Mouse (Mus musculus): ENCODE data around the gene Pick1.
A peak's percentile ranks its signal among the peaks of the same experiment; 100 is the strongest.

Gene Pick1

DNA sequence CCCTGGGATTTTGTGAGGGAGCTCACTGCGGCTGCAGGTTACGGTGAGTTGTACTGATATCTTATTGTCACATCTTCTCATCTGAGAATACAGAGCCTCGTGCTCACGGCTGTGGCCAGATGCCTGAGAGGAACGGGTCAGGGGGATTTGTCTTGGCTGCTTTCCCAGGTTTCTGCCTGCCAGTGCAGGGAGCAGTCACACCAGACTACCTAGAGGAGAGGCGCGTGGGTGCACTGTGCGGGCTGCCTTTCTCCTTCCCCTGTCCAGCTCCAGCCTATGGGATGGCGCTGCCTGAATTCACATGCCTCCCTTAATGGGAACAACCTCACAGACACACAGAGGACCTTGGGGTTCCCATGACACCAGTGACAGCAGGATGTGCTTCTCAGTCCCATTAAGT is 6.3 kb downstream of the Pick1 start:
- no peak for DNase-seq

DNA sequence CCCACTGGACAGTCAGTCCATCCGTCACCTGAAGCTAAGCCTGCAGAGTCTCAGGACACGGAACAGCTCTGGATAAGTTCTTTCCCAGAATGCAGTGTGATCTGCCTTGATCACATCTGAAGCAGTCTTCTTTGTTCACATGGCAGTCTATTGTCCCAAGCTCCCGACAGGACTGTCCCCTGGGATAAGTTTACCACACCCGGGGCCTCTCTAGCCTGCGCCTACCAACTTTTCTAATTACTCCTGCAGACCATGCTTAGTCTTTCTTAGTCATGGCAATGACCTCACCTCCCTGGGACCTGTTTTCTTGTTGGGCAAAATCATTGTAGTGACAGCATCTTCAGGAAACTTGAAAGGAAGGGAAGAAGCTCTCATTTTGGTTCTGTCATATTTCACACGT is 9.1 kb downstream of the Pick1 start:
- DNase-seq: no peak

GRCm38 (mm10) chr15:79242574-79243233 is 13.7 kb downstream of the Pick1 start:
- no peak for DNase-seq

- peak; percentile 89 for DNase-seq
These were observed 14.5 kb downstream of the Pick1 start for GRCm38 (mm10) chr15:79243234-79244042.

DNA sequence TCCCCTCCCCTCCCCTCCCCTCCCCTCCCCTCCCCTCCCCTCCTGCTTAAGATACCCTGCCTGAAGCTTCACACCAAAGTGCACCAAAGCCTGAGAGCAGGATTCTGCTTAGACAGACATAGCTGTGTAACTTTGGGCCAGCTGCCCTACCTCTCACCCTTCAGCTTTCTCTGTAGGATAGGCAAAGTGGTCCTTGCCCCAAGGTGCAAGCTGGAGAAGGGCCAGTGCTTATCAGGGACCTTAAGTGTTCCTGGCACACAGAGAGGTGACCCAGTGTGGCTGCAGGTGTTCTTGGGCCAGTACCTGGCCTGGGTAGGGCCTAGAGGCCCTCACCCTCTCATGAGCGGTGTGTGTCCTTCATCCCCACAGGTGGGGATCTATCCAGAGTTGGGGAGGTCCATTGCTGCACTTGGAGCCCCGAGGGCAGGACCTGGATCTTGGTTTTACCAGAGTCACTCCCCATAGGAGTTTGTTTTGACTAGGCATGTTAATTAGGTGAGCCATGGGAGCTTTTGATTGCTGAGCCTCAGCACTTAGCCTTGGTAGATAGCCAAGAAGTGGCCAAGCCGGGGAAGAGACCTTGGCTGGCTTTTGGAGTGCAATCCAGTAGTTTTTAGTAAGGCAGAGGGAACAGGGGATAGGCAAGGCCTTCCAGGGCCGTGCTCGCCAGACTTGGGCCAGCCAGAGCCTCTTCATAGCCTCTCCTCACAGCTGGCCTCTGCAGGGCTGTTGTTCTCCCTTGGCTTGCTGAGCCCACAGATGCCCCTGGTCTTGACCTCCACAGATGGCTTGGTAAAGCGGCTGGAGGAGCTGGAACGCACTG is 15.3 kb downstream of the Pick1 start:
- no peak for DNase-seq

DNA sequence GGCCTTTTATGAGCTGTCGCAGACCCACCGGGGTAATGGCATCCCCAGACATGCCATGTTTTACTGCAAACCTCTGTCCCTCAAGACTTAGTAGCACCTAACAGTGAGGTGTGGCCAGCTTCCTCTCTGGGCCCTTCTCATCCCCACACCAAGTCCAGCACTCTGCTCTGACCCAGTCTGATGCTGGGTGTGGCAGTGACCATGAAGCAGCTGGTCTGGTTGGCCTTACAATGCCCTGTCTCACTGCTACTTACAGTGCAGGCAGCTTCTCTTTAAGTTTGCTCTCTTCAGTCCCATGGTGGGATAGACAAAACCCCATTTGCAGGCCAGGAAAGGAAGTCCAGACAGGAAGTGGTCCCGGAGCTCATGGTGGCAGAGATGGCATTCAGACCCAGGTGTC is 16.3 kb downstream of the Pick1 start:
- DNase-seq: no peak

- DNase-seq: no peak
These were observed 21.3 kb downstream of the Pick1 start for GRCm38 (mm10) chr15:79250236-79250635.

- DNase-seq: no peak
These were observed 22.2 kb downstream of the Pick1 start for GRCm38 (mm10) chr15:79251168-79251567.

DNA sequence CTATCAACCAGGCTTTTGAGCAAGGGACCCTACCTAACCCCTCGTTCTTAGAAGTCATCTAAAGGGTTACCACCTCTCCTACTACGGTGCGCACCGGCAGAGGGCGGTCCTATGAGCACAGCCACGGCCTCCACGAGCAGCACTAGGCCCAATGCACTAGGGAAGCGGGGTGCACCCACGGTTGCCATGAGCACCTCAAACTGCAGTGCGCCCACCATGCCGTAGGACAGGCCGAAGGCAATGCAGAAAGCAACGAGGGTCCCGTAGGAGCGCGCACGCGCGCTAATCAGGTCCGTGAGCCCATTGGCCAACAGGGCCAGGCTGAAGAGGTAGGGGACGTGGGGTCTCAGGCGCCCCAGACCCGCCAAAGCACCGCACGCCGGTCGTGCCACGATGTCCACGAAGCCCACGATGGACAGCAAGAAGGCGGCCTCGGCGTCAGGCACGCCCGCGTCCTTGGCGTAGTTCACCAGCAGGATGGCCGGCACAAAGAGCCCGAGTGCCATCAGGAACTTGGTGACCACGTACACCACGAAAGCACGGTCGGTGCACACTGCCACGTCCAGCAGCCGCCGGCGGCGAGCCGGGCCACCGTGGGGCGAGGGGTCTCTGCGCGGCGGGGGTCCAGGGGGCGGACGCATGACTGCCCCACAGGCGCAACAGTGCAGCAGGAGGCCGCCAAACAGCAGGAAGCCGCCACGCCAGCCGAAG is 23.0 kb downstream of the Pick1 start:
- DNase-seq: no peak

- DNase-seq: no peak
These were observed 23.6 kb downstream of the Pick1 start for GRCm38 (mm10) chr15:79252580-79252979.

- no peak for DNase-seq
These were observed 25.7 kb downstream of the Pick1 start, which contains the start of gene Slc16a8 for GRCm38 (mm10) chr15:79254661-79255060. TSS of gene Slc16a8 (minus strand) at chr15:79254761.

DNA sequence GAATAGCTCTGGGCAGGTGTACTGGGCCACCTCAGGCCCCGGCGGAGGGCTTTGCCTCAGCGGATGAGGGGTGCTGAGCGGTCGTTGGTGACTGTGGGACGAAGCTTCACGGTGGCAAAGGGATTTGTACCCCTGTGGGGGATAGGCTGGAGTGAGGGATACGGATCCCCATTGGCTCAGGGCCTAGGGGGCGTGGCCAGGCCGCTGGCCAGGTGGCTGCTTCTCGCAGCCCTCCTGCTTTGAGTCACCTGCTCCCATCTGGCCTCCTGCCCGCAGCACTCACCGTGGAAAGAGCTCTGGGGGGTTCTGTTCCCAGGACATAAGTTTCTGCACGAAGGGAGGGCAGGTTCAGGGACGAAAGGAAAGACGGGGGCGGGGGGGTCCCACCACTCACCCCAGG is 29.5 kb downstream of the Pick1 start:
- no peak for DNase-seq

GRCm38 (mm10) chr15:79261095-79261725 is 32.2 kb downstream of the Pick1 start:
- no peak for DNase-seq

DNA sequence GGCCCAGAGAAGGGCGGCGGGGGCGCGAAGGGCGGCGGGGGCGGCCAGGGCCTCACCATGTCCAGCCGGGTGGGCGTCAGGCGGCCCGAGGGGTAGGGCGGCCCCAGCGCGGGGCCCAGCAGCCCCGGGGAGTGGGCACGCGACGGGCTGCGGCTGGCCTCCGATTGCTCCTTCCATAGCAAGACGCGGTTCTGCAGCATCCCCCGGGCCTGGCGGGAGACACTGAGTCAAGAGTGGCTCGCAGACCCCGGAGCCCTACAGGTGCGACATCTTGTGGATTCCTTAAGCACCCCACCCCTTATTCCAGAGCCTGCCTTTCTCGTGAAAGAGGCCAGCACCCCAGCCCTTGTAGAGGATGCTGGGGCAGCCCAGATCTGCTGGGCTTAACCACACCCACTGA is 32.8 kb downstream of the Pick1 start:
- no peak for DNase-seq

GRCm38 (mm10) chr15:79262375-79262774 is 33.4 kb downstream of the Pick1 start:
- DNase-seq: no peak

DNA sequence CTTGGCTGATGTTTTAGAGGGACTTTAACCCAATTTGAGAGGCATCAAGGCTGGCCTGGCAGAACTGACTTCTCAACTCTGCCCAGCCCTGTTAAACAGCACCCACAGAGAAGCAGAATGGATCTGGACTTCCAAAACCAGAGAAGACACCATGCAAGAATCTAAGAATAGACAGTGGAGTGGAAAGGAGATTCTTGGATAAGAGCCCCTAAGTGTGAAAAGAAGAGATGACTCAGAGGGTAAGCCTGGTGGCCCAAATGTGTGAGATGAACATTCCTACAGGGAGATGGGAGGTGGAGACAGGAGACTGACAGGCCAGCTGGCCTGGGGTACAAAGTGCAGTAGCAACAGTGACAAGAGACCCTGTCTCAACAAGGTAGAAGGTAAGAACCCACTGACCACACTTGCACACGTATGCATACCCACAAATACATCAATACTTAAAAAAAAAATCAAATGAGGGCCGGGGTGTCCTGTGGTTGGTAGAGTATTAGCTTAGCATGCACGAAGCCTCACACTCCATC is 33.9 kb downstream of the Pick1 start:
- no peak for DNase-seq

DNA sequence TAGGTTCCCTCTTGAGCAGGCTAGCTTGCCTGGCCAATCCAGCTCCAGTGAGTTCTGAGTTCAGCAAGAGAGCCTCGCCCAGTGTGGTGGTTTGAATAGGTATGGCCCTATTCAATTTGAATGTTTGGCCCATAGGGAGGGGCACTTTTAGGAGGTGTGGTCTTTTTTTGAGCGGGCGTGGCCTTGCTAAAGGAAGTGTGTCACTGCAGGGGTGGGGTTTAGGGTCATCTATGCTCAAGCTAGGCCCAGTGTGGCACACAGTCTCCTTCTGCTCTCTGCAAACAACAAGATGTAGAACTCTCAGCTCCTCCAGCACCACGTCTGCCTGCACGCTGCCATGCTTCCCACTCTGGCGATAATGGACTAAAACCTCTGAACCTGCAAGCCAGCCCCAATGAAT is 34.8 kb downstream of the Pick1 start:
- no peak for DNase-seq

- DNase-seq: no peak
These were observed 36.4 kb downstream of the Pick1 start for GRCm38 (mm10) chr15:79265384-79265783.

DNA sequence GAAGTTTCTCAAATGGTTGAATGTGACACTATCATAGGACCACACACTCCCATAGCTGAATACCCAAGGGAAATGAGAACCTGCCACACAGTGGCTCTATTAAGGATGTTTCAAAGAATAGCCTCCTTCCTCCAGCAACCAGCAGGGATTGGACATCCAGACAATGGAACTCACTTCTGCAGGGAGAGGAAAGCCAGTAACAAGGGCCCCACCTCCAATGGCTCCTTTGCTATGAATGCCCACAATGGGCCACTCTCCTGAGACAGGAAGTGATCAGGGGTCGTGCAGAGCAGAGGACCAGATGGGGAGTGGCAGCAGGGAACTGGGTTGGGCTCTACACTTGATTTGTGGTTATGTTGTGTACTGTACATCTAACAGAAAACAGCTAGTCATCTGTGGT is 39.5 kb downstream of the Pick1 start:
- no peak for DNase-seq

DNA sequence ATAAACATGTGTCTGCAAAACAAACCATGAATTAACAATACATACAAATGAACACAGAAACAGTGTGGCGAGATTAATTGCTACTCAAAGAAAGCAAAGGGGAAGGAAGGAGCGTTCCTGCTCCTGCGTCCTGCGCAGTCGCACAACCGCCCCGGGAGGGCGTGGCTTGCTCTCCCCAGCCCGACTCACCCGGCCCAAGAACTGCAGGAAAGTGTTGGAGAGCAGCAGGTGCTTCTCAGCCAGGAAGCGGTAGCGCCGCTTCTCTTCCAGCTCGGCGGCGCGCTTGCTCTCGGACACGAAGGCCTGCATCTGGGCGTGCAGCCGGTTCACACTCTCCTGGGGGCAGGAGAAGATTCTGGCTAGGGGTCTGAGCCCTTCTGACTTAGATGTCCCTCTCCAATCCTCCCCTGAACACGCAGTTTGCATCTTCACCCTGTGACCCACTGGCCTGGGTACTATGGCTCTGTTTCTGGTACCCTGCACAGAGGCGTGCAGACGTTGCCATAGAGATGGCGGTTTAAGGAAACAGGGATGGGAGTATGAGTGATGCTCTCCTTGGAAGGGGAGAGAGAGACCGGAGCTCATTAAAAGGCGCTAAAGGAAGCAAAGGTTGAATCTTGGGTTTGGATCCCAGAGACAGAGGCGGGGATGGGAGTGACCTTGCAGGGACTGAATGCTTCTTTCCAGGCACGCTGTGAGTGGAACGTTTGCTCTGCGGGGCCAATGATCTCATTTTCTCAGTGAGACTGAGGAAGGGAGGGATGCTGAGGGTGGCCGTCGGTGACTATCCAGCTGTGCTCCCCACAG is 41.5 kb downstream of the Pick1 start:
- no peak for DNase-seq

DNA sequence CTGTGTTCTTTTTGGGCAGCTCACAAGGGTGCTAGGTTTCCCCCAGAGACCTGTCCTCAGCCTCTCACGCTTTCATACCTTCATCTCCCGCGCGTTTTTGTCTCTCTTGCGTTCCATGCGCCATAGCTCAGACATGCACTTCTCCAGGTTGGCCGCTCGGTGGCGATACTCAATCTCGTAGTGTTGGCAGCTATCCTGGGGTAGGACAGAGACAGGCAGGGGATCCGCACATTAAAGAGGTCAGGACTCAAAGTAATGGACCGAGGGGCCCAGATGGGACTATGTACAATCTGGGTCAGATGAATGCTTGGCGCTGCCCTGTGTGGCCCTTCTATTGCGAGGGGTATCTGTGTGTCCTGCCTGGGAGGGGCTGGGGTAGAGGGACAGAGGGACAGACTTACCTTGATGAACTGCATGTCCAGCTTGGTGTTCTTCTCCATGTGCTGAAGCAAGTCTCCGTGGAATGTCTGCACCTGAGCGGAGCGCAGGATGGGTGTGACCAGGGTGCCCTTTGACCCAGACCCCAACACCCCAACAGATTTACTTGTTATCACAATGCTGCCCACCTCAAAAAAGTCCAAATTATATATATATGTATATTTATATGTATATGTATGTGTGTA is 42.3 kb downstream of the Pick1 start:
- DNase-seq: no peak

Measured in cerebellum, adult 8-10 months (tissue).